Mouse (Mus musculus) limb, embryonic 12.5 days (tissue): ENCODE results near the gene Rab3b. TPM values are rescaled to one million over a fixed set of nuclear protein-coding genes. Genes with fewer than 3 reads are reported as not detected.

Source experiments
- ATAC-seq: fragments of 200-750 bp; cut with Nextera tagmentation; 2 replicates; pipeline ENCODE4 v1.8.0; 2017; ENCODE audit warnings: low read depth, moderate TSS enrichment; ENCODE audit not compliant: insufficient number of reproducible peaks, insufficient read depth, low FRiP score, low TSS enrichment
- H3K27ac ChIP-seq: fragments of 300-500 bp; sonication (generic); 2 replicates; pipeline ENCODE4 v1.5.1; 2016; ENCODE audit warnings: mild to moderate bottlenecking, moderate library complexity
- H3K27me3 ChIP-seq: fragments of 300-500 bp; sonication (generic); 2 replicates; pipeline ENCODE4 v1.6.1; 2016; ENCODE audit warnings: mild to moderate bottlenecking, moderate library complexity
- H3K36me3 ChIP-seq: fragments of 300-500 bp; sonication (generic); 2 replicates; pipeline ENCODE4 v1.6.1; 2016; ENCODE audit warnings: mild to moderate bottlenecking, moderate library complexity
- H3K4me1 ChIP-seq: fragments of 300-500 bp; sonication (generic); replicated peaks from 2 replicates; pipeline ENCODE4 v1.6.1; 2016
- H3K4me2 ChIP-seq: fragments of 300-500 bp; sonication (generic); 2 replicates; pipeline ENCODE4 v1.6.1; 2016; ENCODE audit warnings: mild to moderate bottlenecking, moderate library complexity
- H3K4me3 ChIP-seq: fragments of 300-500 bp; sonication (generic); replicated peaks from 2 replicates; pipeline ENCODE4 v1.5.1; 2016; ENCODE audit warnings: mild to moderate bottlenecking
- H3K9ac ChIP-seq: fragments of 300-500 bp; sonication (generic); replicated peaks from 2 replicates; pipeline ENCODE4 v1.6.1; 2016; ENCODE audit warnings: mild to moderate bottlenecking, moderate library complexity
- H3K9me3 ChIP-seq: fragments of 300-500 bp; sonication (generic); 2 replicates; pipeline ENCODE4 v1.6.1; 2016; ENCODE audit warnings: mild to moderate bottlenecking, moderate library complexity
- WGBS: fragments of 180-500 bp; shearing (Covaris S2); methylation state at CpG from one replicate; pipeline ENCODE4 v1.1.7; 2016; 5-methylcytosine and 5-hydroxymethylcytosine counted together
- polyA plus RNA-seq: library from polyadenylated mRNA; unstranded; fragments of >200 nt; fragmentation: Nextera tagmentation; extraction: Ambion mirVana; gene quantifications from 2 replicates; pipeline ENCODE4 v1.2.1, GENCODE M21; 2016

Gene Rab3b
- polyA plus RNA-seq, 1 experiment from 2014 or later = 15.6 TPM

DNA sequence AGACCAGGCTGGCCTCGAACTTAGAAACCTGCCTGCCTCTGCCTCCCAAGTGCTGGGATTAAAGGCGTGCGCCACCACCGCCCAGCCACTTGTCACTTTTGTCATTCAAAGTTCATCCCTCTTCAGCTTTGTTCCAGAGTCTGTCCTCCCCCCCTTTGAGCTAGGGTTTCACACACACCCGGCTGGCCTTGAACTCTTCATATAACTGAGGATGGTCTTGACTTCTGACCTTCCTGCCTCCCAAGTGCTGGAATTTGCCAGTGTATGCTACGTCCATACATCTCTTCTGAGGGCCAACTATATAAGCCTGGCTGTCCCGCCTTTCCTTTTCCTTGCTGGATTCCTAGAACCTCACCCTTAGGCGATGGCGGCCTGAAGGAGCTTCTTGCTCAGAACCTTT, 24.0 kb downstream of the Rab3b start:
- ATAC-seq = no peak
- H3K9me3 ChIP-seq = no peaks in the 10 kb centered on the region
- no peaks in the 10 kb centered on the region for H3K4me1 ChIP-seq
- WGBS = 91% methylated on average over 9 of the region's 9 CpGs
- H3K9ac ChIP-seq = no peak overlapping the region
- no peak overlapping the region for H3K4me3 ChIP-seq
- no peak overlapping the region for H3K27ac ChIP-seq
- H3K4me2 ChIP-seq = no peak overlapping the region
- no peaks in the 10 kb centered on the region for H3K36me3 ChIP-seq
- no peaks in the 10 kb centered on the region for H3K27me3 ChIP-seq

DNA sequence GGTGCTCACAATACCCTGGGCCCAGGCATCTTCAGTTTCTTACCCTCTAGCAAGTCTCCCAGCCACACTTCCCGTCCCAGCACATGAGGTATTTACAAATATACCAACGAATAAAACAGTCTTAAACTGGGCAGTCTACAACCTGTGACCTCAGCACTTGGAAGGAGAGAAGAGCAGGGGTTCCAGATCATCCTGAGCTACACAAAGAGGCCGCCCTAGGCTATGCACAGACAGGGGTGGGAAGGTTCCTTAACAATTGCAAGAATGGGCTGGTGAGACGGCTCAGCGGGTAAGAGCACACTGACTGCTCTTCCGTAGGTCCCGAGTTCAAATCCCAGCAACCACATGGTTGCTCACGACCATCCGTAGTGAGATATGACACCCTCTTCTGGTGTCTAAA, 24.5 kb downstream of the Rab3b start:
- H3K36me3 ChIP-seq = no peaks in the 10 kb centered on the region
- H3K4me3 ChIP-seq = no peak overlapping the region
- H3K27me3 ChIP-seq = no peaks in the 10 kb centered on the region
- H3K9me3 ChIP-seq = no peaks in the 10 kb centered on the region
- WGBS = 91% methylated on average over 9 of the region's 9 CpGs
- ATAC-seq = no peak
- no peak overlapping the region for H3K4me2 ChIP-seq
- no peak overlapping the region for H3K9ac ChIP-seq
- H3K4me1 ChIP-seq = no peaks in the 10 kb centered on the region
- H3K27ac ChIP-seq = no peak overlapping the region

DNA sequence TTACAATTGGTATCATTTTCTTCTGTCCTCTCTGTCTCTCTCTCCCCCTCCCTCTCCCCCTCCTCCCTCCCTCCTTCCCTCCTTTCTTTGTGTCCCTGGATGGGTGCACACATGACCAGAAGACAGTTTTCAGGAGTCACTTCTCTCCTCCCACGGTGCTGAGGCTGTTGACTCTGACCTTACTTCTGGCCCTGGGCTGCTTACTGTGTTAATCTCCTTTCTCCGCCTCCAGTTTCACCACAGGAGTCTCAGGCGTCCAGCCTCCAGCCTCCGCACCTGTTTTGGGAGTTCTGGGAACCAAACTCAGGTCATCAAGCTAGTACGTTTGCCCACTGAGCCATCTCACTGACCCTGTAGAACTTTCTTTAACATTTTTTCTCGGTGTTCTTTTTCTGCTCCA, 25.2 kb downstream of the Rab3b start:
- Histone ChIP-seq H3K4me3 (no peak overlapping the region), H3K4me1 (no peaks in the 10 kb centered on the region), H3K36me3 (no peaks in the 10 kb centered on the region), H3K27ac (no peak overlapping the region), H3K27me3 (no peaks in the 10 kb centered on the region), H3K9me3 (no peaks in the 10 kb centered on the region), H3K9ac (no peak overlapping the region), H3K4me2 (no peak overlapping the region)
- 51% methylated on average over 6 of the region's 6 CpGs for WGBS
- ATAC-seq = no peak

DNA sequence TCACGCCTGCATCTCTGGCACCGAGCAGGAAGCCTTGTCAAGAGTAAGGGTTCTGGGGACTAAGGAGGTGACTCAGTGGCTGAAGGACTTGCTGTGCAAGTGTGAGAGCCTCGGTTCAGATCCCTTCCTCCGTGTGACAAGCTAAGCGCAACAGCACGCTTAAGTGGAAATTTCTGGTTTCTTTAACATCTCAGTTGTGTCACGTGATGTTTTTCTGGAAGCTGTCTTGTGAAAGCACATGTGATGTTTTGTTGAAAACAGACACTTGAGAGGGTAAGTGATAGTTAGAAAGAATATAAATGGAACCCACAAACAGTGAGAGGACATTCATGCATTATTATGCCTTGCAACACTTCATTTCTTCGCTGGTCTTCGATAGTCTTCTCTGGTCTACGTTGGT, 25.9 kb downstream of the Rab3b start:
- H3K4me3 ChIP-seq = no peak overlapping the region
- ATAC-seq = no peak
- H3K4me1 ChIP-seq = no peaks in the 10 kb centered on the region
- 86% methylated on average over 10 of the region's 10 CpGs for WGBS
- no peaks in the 10 kb centered on the region for H3K27me3 ChIP-seq
- H3K4me2 ChIP-seq = no peak overlapping the region
- H3K9ac ChIP-seq = no peak overlapping the region
- H3K27ac ChIP-seq = no peak overlapping the region
- H3K9me3 ChIP-seq = no peaks in the 10 kb centered on the region
- no peaks in the 10 kb centered on the region for H3K36me3 ChIP-seq

DNA sequence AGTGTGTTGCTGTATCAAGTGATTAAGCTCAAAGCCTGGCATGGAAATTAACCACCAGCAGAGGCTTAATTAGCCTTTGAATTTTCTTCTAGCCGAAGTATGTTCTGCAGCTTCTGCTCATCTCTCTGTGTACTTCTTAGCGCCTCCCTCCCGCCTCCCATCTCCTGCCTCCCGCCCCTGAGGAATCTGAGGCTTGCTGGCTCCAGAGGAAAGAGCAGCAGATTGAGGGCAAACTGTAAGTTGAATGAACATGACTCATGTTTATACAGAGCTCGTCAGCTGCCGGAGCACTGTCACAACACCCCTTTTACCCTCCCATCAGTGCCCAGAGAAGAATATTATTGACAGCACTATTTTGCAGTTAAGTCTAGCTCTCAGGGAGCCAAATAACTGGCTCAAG, 27.0 kb downstream of the Rab3b start:
- H3K4me2 ChIP-seq = no peak overlapping the region
- no peaks in the 10 kb centered on the region for H3K36me3 ChIP-seq
- H3K9ac ChIP-seq = no peak overlapping the region
- H3K9me3 ChIP-seq = no peaks in the 10 kb centered on the region
- no peak overlapping the region for H3K27ac ChIP-seq
- H3K4me3 ChIP-seq = no peak overlapping the region
- ATAC-seq = no peak
- 42% methylated on average over 6 of the region's 6 CpGs for WGBS
- H3K4me1 ChIP-seq = no peaks in the 10 kb centered on the region
- H3K27me3 ChIP-seq = no peaks in the 10 kb centered on the region

DNA sequence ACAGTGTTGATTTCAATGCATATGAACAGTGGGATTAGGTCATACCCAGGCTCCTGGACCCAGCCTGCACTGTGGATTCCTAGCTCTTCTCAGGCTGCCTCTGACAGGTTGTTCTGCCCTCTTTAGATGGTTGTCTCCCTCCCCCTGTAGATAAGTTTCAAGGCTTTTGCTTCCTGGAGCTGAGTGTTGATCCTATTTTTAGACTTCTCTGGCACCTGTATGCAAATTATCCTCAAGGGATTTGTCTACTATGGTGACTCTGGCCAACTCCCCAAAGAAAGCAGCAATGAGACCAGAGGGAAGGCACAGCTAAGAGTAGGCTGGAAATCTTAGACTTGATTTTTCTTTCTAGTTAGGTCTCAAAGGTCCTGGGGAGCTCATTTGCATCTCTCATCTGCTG, 28.6 kb downstream of the Rab3b start:
- Histone ChIP-seq H3K4me1 (no peaks in the 10 kb centered on the region), H3K36me3 (no peaks in the 10 kb centered on the region), H3K4me3 (no peak overlapping the region), H3K9me3 (no peaks in the 10 kb centered on the region), H3K4me2 (no peak overlapping the region), H3K27me3 (no peaks in the 10 kb centered on the region), H3K27ac (no peak overlapping the region), H3K9ac (no peak overlapping the region)
- ATAC-seq = no peak

DNA sequence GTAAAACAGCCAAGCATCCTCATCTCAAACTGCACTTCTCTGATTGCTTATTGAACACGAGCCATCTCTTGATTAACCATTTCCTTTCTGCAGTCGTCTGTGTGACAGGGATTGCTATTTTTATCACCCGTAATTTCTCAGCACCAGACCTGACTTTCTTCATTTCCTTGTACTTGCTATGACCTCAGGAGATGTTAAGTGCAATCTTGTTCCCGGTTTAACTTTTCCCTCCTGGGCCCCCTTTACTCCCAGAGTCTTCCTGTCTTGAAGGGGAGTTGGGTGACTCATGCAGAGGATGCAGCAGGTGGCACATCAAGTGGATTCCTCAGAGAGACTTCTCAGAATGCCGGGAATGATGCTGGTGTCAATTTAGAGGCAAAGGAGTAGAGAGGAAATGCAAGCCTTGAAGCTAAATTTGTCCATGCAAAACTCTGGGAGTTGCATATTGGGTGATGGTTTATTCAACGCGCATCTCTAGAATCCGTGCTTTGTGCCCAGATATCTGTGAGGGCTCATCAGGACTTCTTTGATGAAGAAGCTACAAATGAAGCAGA, 31.1 kb downstream of the Rab3b start:
- WGBS = 63% methylated on average over 8 of the region's 8 CpGs
- no peak for ATAC-seq
- H3K9me3 ChIP-seq = no peaks in the 10 kb centered on the region
- no peak overlapping the region for H3K4me3 ChIP-seq
- H3K27me3 ChIP-seq = no peaks in the 10 kb centered on the region
- H3K4me2 ChIP-seq = no peak overlapping the region
- no peaks in the 10 kb centered on the region for H3K36me3 ChIP-seq
- H3K9ac ChIP-seq = no peak overlapping the region
- H3K4me1 ChIP-seq = no peaks in the 10 kb centered on the region
- H3K27ac ChIP-seq = no peak overlapping the region

DNA sequence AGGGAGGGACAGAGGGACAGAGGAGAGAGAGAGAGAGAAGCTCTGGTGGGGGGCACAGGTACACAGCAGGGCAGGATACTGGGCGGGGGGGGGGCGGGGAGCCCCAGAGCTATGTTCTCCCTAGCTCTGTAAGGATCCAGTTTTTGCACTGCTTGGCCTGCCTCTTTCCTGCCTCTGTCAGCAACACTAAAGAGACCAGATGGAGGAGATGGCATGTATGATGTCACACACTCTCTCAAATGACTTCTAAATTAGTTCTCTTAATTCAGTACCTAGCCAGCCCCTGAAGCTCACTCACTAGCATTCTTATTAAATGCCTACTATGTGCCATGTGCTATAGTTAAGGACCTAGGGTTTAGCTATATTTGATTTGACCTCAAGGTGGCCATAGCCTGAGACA, 33.0 kb downstream of the Rab3b start:
- 75% methylated on average over 2 of the region's 2 CpGs for WGBS
- H3K36me3 ChIP-seq = no peaks in the 10 kb centered on the region
- H3K27ac ChIP-seq = no peak overlapping the region
- no peaks in the 10 kb centered on the region for H3K27me3 ChIP-seq
- no peak overlapping the region for H3K9ac ChIP-seq
- ATAC-seq = no peak
- no peaks in the 10 kb centered on the region for H3K4me1 ChIP-seq
- no peaks in the 10 kb centered on the region for H3K9me3 ChIP-seq
- H3K4me2 ChIP-seq = no peak overlapping the region
- H3K4me3 ChIP-seq = no peak overlapping the region

DNA sequence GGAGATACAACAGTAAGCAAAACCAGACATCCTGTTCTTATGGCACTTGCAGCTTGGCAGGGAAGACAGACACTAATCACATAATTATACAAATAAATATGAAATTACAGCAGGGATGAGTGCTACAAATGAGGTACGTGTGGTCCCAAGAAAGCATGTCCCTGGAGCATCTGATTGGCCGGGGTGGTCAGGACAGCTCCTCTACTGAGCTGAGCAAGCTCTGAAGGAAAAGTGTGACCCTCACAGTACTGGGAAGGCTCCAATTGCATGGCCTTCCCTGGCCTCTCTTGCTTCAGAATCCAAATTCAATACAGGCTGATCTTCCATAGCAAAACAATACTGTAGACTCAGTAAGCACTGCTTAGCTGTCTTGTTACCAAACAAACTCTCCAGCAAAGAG, 34.3 kb downstream of the Rab3b start:
- H3K9me3 ChIP-seq = no peaks in the 10 kb centered on the region
- H3K9ac ChIP-seq = no peak overlapping the region
- no peak for ATAC-seq
- H3K27me3 ChIP-seq = no peaks in the 10 kb centered on the region
- no peaks in the 10 kb centered on the region for H3K36me3 ChIP-seq
- no peak overlapping the region for H3K4me2 ChIP-seq
- no peak overlapping the region for H3K27ac ChIP-seq
- WGBS = 83% methylated on average over 2 of the region's 2 CpGs
- no peaks in the 10 kb centered on the region for H3K4me1 ChIP-seq
- no peak overlapping the region for H3K4me3 ChIP-seq

DNA sequence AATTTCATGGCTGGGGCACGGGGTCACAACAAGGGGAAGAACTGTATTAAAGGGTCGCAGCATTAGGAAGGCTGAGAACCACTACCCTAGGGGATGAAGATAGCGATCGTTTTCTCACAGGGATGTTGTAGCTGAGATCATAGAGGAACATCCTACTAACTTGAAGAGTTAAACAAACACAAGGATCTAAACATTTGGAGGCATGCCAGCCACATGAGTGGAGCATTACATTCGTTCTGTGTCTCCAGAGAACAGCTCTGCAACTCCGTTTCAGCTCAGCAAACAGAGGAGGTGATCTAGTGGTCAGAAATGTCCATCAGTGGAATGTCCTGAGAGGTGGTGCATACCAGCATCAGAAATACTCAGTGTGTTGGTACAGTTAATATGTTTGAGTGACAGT, 35.5 kb downstream of the Rab3b start:
- Histone ChIP-seq H3K4me1 (no peaks in the 10 kb centered on the region), H3K9ac (no peak overlapping the region), H3K4me2 (no peak overlapping the region), H3K9me3 (no peaks in the 10 kb centered on the region), H3K27ac (no peak overlapping the region), H3K4me3 (no peak overlapping the region), H3K36me3 (no peaks in the 10 kb centered on the region), H3K27me3 (no peaks in the 10 kb centered on the region)
- WGBS = 72% methylated on average over 6 of the region's 6 CpGs
- ATAC-seq = no peak

DNA sequence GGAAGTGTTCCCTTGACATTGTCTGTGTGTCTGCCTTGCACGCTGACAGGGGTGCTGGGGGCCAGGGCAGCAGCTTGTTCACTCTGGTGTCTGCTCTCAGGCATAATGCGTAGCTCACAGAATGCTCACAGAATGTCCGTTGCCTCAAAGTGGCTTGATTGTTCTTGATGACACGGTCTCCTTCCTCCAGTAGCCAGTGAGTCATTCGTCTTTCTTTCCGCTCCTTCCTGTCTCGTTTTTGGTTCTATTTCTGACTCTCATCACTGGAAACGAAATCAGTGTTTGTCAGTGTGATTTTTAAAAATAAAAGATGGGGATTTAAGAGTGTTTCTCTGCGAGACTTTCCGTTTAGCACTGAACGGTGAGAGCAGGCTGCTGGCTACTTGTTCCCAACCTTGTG, 36.2 kb downstream of the Rab3b start:
- Histone ChIP-seq H3K27ac (no peak overlapping the region), H3K9ac (no peak overlapping the region), H3K36me3 (no peaks in the 10 kb centered on the region), H3K4me1 (no peaks in the 10 kb centered on the region), H3K4me2 (no peak overlapping the region), H3K9me3 (no peaks in the 10 kb centered on the region), H3K4me3 (no peak overlapping the region), H3K27me3 (no peaks in the 10 kb centered on the region)
- WGBS = 80% methylated on average over 11 of the region's 11 CpGs
- ATAC-seq = no peak

DNA sequence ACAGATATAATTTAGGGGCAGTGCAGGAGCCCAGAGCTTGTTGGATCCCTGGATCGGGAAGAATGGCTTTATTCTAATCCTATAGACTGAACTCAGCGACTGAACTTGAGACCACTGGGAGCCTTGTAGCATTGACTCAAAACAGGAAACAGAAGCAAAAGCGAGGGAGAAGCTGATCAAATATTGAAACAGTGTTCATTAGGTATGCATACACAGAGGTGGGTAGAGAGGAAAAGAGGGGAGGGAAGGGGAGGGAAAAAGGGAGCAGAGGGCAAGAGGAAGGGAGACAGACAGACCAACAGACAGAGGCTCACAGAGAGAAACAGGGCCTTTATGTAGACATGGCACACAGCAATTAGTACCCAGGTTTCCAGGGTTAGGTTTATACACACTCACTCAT, 38.8 kb downstream of the Rab3b start:
- Histone ChIP-seq H3K36me3 (no peaks in the 10 kb centered on the region), H3K9ac (no peak overlapping the region), H3K4me3 (no peak overlapping the region), H3K9me3 (no peaks in the 10 kb centered on the region), H3K27ac (no peak overlapping the region), H3K4me1 (no peaks in the 10 kb centered on the region), H3K27me3 (no peaks in the 10 kb centered on the region), H3K4me2 (no peak overlapping the region)
- 76% methylated on average over 3 of the region's 3 CpGs for WGBS
- ATAC-seq = no peak
